15 mouse cellular contexts compared by ENCODE assay signal in the genomic region with DNA sequence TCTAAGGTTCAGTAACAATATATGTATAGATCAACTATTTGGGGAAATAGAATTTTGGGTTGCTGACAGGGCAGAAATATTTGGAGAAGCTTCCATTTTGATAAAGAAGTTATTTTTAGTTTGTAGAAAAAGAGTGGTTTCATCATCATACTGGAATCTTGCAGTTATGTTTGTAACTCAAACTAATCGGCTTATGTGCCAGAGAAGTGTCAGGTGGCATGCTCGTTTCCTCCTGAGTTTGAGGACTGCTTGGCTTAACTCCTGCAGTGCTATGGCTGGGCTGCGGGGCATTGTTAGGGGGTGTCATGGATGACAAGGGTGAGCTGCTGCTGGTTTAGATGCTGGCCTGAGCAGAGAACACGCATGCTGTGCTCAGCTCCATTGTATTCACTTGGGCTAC. TPM values are rescaled to one million over a fixed set of nuclear protein-coding genes. Genes with fewer than 3 reads are reported as not detected.
DNase-seq lines count a peak whose midpoint lies in the region; ATAC-seq and TF ChIP-seq lines count a peak whose summit lies in the region.
"Had no signal": no experiment of that assay in that cellular context is flagged by ENCODE, and none has a peak within 500 bp of the region (broad histone marks: within the 10 kb centered on the region; RNA-seq: fewer than 3 reads in every experiment).

No protein-coding gene starts in this region.

- peaks cover 9% of the 10 kb centered on the region for H3K4me1 ChIP-seq in kidney, adult 2 months (ENCODE audit: control insufficient read depth, insufficient read depth, low read length)
- peaks cover 13% of the 10 kb centered on the region; the same call in 1 of the 2 replicates for H3K4me1 ChIP-seq in forebrain, embryonic 13.5 days

- TF ChIP-seq CTCF in kidney, adult 2 months (conservative IDR thresholded peaks at IDR 0.05; ENCODE audit: insufficient read depth, insufficient read length, low read depth, low read length), result no peak

- intact Hi-C loops in heart, postnatal 10 days (cut with DNase I), result no loop called here

- H3K27ac ChIP-seq in kidney, adult 2 months (ENCODE audit: insufficient read depth, low read depth, low read length), result no peak overlapping the region
- no peak overlapping the region for H3K27ac ChIP-seq in forebrain, embryonic 13.5 days
- H3K27ac ChIP-seq: forebrain, embryonic 15.5 days; hindbrain, embryonic 10.5 days; midbrain, embryonic 15.5 days had no signal

- no peak overlapping the region for H3K4me2 ChIP-seq in forebrain, embryonic 13.5 days
- H3K4me2 ChIP-seq: forebrain, embryonic 15.5 days; liver, embryonic 11.5 days; midbrain, embryonic 15.5 days had no signal

- TF ChIP-seq POLR2A in kidney, adult 2 months (IDR thresholded peaks at IDR 0.05; ENCODE audit: low read depth, low read length), result no peak

- H3K4me3 ChIP-seq in kidney, adult 2 months (ENCODE audit: insufficient read depth, low read depth, low read length), result no peak overlapping the region
- H3K4me3 ChIP-seq in forebrain, embryonic 13.5 days, result no peak overlapping the region
- H3K4me3 ChIP-seq: forebrain, embryonic 15.5 days; hindbrain, embryonic 10.5 days; midbrain, embryonic 15.5 days had no signal

- no peak overlapping the region for H3K9ac ChIP-seq in forebrain, embryonic 13.5 days
- H3K9ac ChIP-seq: forebrain, embryonic 15.5 days; midbrain, embryonic 15.5 days had no signal

- H3K36me3 ChIP-seq in kidney, adult 2 months (ENCODE audit: control insufficient read depth, insufficient read depth, low read length), result no peaks in the 10 kb centered on the region
- no peaks in the 10 kb centered on the region for H3K36me3 ChIP-seq in forebrain, embryonic 13.5 days (ENCODE audit: poor library complexity, severe bottlenecking)
- H3K36me3 ChIP-seq: forebrain, embryonic 15.5 days; midbrain, embryonic 15.5 days had no signal

- no peak for ATAC-seq in forebrain, embryonic 13.5 days
- ATAC-seq: forebrain, embryonic 15.5 days; midbrain, embryonic 15.5 days had no signal

- 37% methylated on average over 4 of the region's 4 CpGs for WGBS in kidney, adult 2 months
- WGBS in forebrain, embryonic 13.5 days, result 45% methylated on average over 4 of the region's 4 CpGs

- H3K27me3 ChIP-seq in kidney, adult 2 months (replicated peaks; ENCODE audit: control insufficient read depth, insufficient read depth, low read length), result no peaks in the 10 kb centered on the region
- no peaks in the 10 kb centered on the region for H3K27me3 ChIP-seq in forebrain, embryonic 13.5 days
- H3K27me3 ChIP-seq: forebrain, embryonic 15.5 days; midbrain, embryonic 15.5 days had no signal

- no peaks in the 10 kb centered on the region for H3K9me3 ChIP-seq in forebrain, embryonic 13.5 days (replicated peaks)
- H3K9me3 ChIP-seq: forebrain, embryonic 15.5 days; hindbrain, embryonic 10.5 days; midbrain, embryonic 15.5 days had no signal

- peak; percentile 38 for DNase-seq in adrenal gland, postnatal 14 days
- DNase-seq in adrenal gland, postnatal 4 days (ENCODE audit: low spot score in 2 of 2), result no peak
- DNase-seq in kidney, adult 2 months, result peak; percentile 15
- DNase-seq in kidney, adult 18-20 months, result no peak
- DNase-seq in Muller cell, postnatal 12 days (ENCODE audit: inconsistent ontology term), result peak; percentile 57
- DNase-seq in heart, postnatal 10 days, result peak; percentile 37 to 53
- DNase-seq in cerebellum, adult 18-20 months, result no peak
- DNase-seq: cerebellum, adult 8-10 months; kidney, postnatal 36 days; thymus, postnatal 36 days had no signal

RNA-seq across cellular contexts. Expression of a gene that starts 42.1 kb away (rescaled TPM):
- total RNA-seq in adrenal gland, postnatal 14 days (2021), result 34.4 and 34.6 TPM in 2 replicates
- total RNA-seq in adrenal gland, postnatal 4 days (2021), result 10 to 100 TPM; 35.7 to 39.8 TPM
- 12.5 and 13.2 TPM in 2 replicates for polyA plus RNA-seq in kidney, adult 2 months (2012; rRNA removed)
- 10 to 100 TPM; 58.3 to 69.0 TPM for total RNA-seq in heart, postnatal 10 days (2021)
- polyA plus RNA-seq in forebrain, embryonic 13.5 days (2015; fragmentation: Nextera tagmentation; extraction: Ambion mirVana), result 91.1 and 99.1 TPM in 2 replicates

RNA-seq across cellular contexts. Expression of a gene that starts 49.7 kb away (rescaled TPM):
- total RNA-seq in adrenal gland, postnatal 14 days (2021), result 0.56 and 0.70 TPM in 2 replicates
- under 1 TPM; 0.40 to 0.50 TPM for total RNA-seq in adrenal gland, postnatal 4 days (2021)
- polyA plus RNA-seq in kidney, adult 2 months (2012; rRNA removed), result 0.30 and 0.31 TPM in 2 replicates
- total RNA-seq in heart, postnatal 10 days (2021), result under 1 TPM; 0.55 to 0.62 TPM
- 0.13 TPM in 1 of 2 replicates, not detected in the other for polyA plus RNA-seq in forebrain, embryonic 13.5 days (2015; fragmentation: Nextera tagmentation; extraction: Ambion mirVana)
- polyA plus RNA-seq: liver, embryonic 11.5 days had no signal

Comparison
In these comparisons a context has a peak if more than half of its experiments do, and no peak if none do; other contexts are left out.
1. DNase-seq: peak in adrenal gland, postnatal 14 days (single experiment), kidney, adult 2 months (single experiment), Muller cell, postnatal 12 days (single experiment) and heart, postnatal 10 days (2 of 2); none in adrenal gland, postnatal 4 days (0 of 2), kidney, adult 18-20 months (single experiment) and cerebellum, adult 18-20 months (0 of 2).